Mouse (Mus musculus) embryonic facial prominence, embryonic 15.5 days (tissue): ENCODE results near the gene 1110051M20Rik. TPM values are rescaled to one million over a fixed set of nuclear protein-coding genes. Genes with fewer than 3 reads are reported as not detected.

Source experiments
- ATAC-seq: fragments of 200-750 bp; cut with Nextera tagmentation; 2 replicates; pipeline ENCODE4 v1.8.0; 2017; ENCODE audit warnings: low read depth, moderate TSS enrichment; ENCODE audit not compliant: insufficient number of reproducible peaks, low FRiP score, low TSS enrichment
- H3K27ac ChIP-seq: fragments of 300-500 bp; sonication (generic); replicated peaks from 2 replicates; pipeline ENCODE4 v1.5.1; 2015; ENCODE audit warnings: mild to moderate bottlenecking, inconsistent platforms
- H3K27me3 ChIP-seq: fragments of 300-500 bp; sonication (generic); 2 replicates; pipeline ENCODE4 v1.6.1; 2015; ENCODE audit warnings: inconsistent platforms
- H3K36me3 ChIP-seq: fragments of 300-500 bp; sonication (generic); 2 replicates; pipeline ENCODE4 v1.6.1; 2015; ENCODE audit warnings: mild to moderate bottlenecking, inconsistent platforms
- H3K4me1 ChIP-seq: fragments of 300-500 bp; sonication (generic); 2 replicates; pipeline ENCODE4 v1.6.1; 2015; ENCODE audit warnings: inconsistent platforms
- H3K4me2 ChIP-seq: fragments of 300-500 bp; sonication (generic); replicated peaks from 2 replicates; pipeline ENCODE4 v1.6.1; 2015; ENCODE audit warnings: mild to moderate bottlenecking, inconsistent platforms
- H3K4me3 ChIP-seq: fragments of 300-500 bp; sonication (generic); replicated peaks from 2 replicates; pipeline ENCODE4 v1.5.1; 2015; ENCODE audit warnings: mild to moderate bottlenecking, inconsistent platforms
- H3K9ac ChIP-seq: fragments of 300-500 bp; sonication (generic); 2 replicates; pipeline ENCODE4 v1.6.1; 2015; ENCODE audit warnings: inconsistent platforms
- H3K9me3 ChIP-seq: fragments of 300-500 bp; sonication (generic); replicated peaks from 2 replicates; pipeline ENCODE4 v1.6.1; 2016; ENCODE audit warnings: inconsistent platforms
- WGBS: fragments of 180-500 bp; shearing (Covaris S2); methylation state at CpG from one replicate; pipeline ENCODE4 v1.1.7; 2015; 5-methylcytosine and 5-hydroxymethylcytosine counted together
- polyA plus RNA-seq: library from polyadenylated mRNA; unstranded; fragments of >200 nt; fragmentation: Nextera tagmentation; extraction: Ambion mirVana; gene quantifications from 2 replicates; pipeline ENCODE4 v1.2.1, GENCODE M21; 2015

1110051M20Rik gene
- polyA plus RNA-seq, 1 experiment from 2014 or later: 68.0 TPM

DNA sequence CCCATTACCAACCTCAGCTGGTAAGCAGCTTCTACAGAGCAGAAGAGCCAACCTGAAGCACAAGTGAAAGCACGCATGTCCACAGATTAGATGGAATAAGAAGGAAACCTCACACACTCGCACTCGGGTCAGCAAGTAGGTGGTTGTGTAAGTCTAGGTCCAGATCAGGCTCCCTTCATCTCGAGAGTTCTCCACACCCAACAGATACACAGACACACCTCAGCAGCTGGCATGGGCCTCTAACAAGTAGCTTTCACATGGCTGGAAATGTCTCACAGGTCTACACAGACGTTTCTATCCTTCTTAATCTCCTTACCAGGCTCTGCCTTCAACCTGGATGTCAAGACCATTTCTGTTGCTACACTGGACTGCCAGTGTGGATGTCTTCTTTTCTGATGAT is 3.8 kb downstream of the 1110051M20Rik start:
- 85% methylated on average over 5 of the region's 5 CpGs for WGBS
- H3K27ac ChIP-seq: no peak overlapping the region
- H3K36me3 ChIP-seq: no peaks in the 10 kb centered on the region

DNA sequence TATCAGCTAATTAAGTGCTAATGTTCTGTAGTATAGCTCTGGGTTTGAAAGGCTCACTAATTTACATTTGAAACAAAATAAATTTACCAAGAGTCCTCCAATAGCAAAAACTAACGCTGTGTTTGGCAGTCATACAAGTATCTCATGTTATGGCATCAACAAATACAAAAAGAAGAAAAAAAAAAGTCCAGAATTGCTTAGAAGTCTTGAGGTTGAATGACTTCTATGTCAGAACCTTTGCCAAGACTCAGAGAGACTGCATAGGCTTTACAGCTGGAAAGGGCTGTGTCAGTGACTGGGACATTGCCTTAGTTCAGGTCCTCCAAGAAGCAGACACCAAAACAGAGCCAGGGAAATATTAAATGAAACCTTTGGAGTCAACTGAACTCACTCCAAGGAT is 4.6 kb downstream of the 1110051M20Rik start:
- Histone ChIP-seq H3K4me3 (no peak overlapping the region), H3K27me3 (no peaks in the 10 kb centered on the region), H3K9me3 (no peaks in the 10 kb centered on the region), H3K36me3 (no peaks in the 10 kb centered on the region), H3K27ac (no peak overlapping the region), H3K4me2 (no peak overlapping the region), H3K9ac (no peak overlapping the region), H3K4me1 (peaks cover 14% of the 10 kb centered on the region; the same call in 1 of the 2 replicates)
- no peak for ATAC-seq
- WGBS: 56% methylated on average over 1 of the region's 1 CpGs

More for the DNA sequence above, 3.8 kb downstream of the 1110051M20Rik start:
- no peak overlapping the region for H3K4me3 ChIP-seq
- no peaks in the 10 kb centered on the region for H3K9me3 ChIP-seq
- H3K4me2 ChIP-seq: no peak overlapping the region
- ATAC-seq: no peak
- H3K9ac ChIP-seq: no peak overlapping the region
- peaks cover 14% of the 10 kb centered on the region; the same call in 1 of the 2 replicates for H3K4me1 ChIP-seq
- no peaks in the 10 kb centered on the region for H3K27me3 ChIP-seq

DNA sequence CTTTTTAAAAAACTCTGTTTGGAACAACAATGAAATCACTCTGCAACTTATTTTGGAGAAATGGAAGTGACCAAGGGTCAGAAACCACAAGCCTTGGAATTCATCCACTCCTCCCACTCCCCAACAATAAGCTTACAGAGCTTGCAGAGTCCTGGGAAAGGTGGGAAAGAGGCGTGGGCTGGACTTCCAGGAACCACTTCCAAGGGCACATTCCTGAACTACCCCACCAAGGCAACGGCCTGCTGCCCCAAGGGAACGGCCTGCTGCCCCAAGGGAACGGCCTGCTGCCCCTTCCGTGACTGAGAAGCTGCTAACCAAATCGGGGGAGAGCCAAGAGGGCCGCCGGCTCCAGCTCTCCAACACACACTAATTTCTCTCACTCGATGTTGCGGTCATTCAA is 5.2 kb downstream of the 1110051M20Rik start:
- H3K4me1 ChIP-seq: peaks cover 14% of the 10 kb centered on the region; the same call in 1 of the 2 replicates
- H3K27ac ChIP-seq: no peak overlapping the region
- no peak overlapping the region for H3K9ac ChIP-seq

DNA sequence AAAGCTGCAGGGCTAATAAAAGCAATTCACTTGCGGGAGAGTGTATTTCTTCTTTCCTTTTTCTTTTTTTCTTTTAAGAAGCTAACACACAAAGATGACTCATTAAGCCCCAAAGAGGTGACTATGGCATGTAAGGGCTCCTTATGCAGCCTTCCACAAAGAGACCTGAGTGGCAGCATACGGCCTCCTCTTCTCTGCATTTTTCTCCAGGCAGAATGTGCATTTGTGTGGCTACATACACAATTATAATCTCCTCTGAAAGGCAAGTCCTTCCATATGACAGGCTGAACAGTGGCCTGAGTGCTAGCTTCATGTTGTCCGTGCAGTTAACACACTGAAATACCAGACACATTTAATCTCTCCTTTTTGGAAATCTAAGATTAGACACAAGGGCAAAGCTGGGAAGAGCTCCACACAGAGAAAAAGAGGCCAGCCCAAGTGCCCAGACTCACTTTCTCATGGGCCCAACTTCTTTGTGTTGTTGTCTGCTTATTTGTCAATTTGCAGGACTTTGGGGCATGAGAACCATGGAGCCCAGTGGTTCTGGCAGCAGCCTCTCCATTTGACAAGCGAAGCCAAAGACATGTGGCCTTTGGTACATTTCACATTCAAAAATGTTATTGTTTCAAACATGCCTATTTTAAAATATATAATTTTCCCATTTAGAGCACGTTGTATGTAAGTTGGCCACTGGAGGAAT is 7.2 kb downstream of the 1110051M20Rik start:
- Histone ChIP-seq H3K27me3 (no peaks in the 10 kb centered on the region), H3K4me2 (no peak overlapping the region), H3K9me3 (no peaks in the 10 kb centered on the region), H3K27ac (no peak overlapping the region), H3K9ac (no peak overlapping the region), H3K36me3 (no peaks in the 10 kb centered on the region), H3K4me1 (0 out of 2 replicates have a peak, but pooled peaks cover 6% of the 10 kb centered on the region), H3K4me3 (no peak overlapping the region)
- ATAC-seq: no peak
- WGBS: 66% methylated on average over 5 of the region's 5 CpGs

More for the DNA sequence above, 5.2 kb downstream of the 1110051M20Rik start:
- Histone ChIP-seq H3K36me3 (no peaks in the 10 kb centered on the region), H3K9me3 (no peaks in the 10 kb centered on the region), H3K27me3 (no peaks in the 10 kb centered on the region), H3K4me3 (no peak overlapping the region), H3K4me2 (no peak overlapping the region)
- 78% methylated on average over 10 of the region's 10 CpGs for WGBS
- ATAC-seq: no peak

DNA sequence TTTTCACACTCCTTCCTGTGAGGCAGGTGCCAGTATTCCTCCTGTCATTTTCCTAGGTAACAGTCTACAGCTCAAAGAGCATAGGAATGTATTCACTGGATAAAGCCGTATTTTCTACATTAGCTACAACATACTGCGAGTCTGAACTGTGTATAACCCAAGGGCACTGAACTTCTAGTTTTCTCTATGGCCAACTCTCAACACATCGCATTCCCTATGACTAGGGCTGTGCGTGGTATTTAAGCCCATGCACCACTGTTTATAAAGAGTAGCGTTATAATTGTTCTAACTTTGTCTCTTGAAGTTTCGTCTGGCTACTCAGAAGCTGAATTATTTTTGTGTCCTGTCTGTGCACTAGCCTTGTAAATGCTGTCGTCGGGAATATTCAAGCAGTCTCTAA is 7.8 kb downstream of the 1110051M20Rik start:
- no peak overlapping the region for H3K9ac ChIP-seq
- H3K27me3 ChIP-seq: no peaks in the 10 kb centered on the region
- H3K36me3 ChIP-seq: no peaks in the 10 kb centered on the region
- H3K27ac ChIP-seq: no peak overlapping the region
- no peak overlapping the region for H3K4me2 ChIP-seq
- 77% methylated on average over 8 of the region's 8 CpGs for WGBS
- no peak overlapping the region for H3K4me3 ChIP-seq
- 0 out of 2 replicates have a peak, but pooled peaks cover 6% of the 10 kb centered on the region for H3K4me1 ChIP-seq
- H3K9me3 ChIP-seq: no peaks in the 10 kb centered on the region
- ATAC-seq: no peak

DNA sequence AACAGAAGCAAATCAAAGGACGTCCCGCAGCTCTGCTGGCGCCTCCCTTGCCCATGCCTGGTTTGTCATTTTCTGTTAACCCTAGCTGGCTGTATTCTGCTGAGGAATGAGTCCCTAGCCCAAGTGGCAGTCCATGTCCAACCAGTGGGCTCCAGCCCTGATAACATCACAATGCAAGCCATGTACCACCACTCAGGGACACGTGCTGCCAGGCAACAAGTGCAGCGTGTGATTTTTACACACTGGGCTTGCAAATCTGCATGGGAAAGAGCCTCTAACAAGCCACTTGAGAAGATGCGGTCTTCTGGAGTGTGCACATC is 13.9 kb downstream of the 1110051M20Rik start:
- no peaks in the 10 kb centered on the region for H3K27me3 ChIP-seq
- peaks cover 15% of the 10 kb centered on the region for H3K4me1 ChIP-seq
- no peak overlapping the region for H3K4me2 ChIP-seq
- no peaks in the 10 kb centered on the region for H3K36me3 ChIP-seq
- H3K4me3 ChIP-seq: no peak overlapping the region
- WGBS: 36% methylated on average over 6 of the region's 6 CpGs
- no peak; the same call in 1 of the 2 replicates for ATAC-seq
- no peaks in the 10 kb centered on the region for H3K9me3 ChIP-seq
- H3K27ac ChIP-seq: no peak overlapping the region
- no peak overlapping the region for H3K9ac ChIP-seq

DNA sequence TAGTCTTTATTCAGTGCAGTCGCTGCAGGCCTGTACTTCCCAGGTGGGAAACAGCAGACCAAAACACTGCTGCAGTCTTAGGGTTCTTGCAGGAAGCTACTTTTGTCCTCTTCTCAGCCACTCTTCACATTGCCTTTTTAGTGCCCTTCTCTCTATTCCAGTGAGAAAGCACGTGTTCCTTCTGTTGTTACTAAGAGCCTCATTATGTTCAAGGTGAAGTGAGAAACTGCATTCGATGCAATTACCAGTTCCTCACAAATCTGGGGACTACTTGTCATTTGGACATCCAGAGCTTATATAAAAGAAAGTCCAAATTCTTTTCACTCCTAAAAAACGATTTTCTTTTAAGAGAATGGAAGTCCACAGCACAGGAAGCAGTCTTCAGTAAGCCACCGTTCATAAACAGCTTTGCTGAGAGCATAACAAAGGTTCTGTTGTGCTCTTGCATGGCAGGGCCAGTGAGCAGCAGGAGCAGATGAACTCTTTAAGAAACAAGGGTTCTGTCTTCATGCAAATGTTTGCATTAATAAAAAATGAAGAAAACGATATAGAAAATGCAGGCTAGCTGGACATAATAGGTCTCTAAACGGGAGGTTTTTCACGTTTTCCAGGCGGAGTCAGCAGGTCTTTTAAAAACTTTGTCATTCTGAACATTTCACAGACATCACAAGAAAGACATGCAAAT is 14.4 kb downstream of the 1110051M20Rik start:
- ATAC-seq: no peak
- peaks cover 15% of the 10 kb centered on the region for H3K4me1 ChIP-seq
- H3K27me3 ChIP-seq: no peaks in the 10 kb centered on the region
- no peaks in the 10 kb centered on the region for H3K36me3 ChIP-seq
- no peak overlapping the region for H3K4me2 ChIP-seq
- H3K9me3 ChIP-seq: no peaks in the 10 kb centered on the region
- H3K4me3 ChIP-seq: no peak overlapping the region
- H3K9ac ChIP-seq: no peak overlapping the region
- no peak overlapping the region for H3K27ac ChIP-seq
- WGBS: 29% methylated on average over 9 of the region's 9 CpGs

DNA sequence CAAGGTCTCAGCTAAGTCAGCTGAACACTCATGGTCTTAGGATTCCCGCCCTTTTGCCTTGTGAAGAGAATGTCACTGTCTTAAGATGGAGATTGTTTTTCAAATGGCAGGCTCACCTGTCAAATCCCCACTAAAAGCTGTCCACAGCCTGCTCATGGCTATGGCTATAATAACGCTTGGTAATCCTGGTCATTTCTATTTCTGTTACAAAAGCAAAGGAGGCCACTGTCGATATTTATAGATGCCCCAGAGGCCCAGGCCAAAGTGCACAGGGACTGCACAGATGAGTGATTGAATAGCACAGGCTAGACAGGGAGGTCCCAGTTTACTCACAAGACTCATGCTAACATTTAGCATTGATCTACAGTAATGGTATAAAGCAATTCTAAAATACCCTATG is 15.4 kb downstream of the 1110051M20Rik start:
- H3K9ac ChIP-seq: no peak overlapping the region
- no peak overlapping the region for H3K27ac ChIP-seq
- no peaks in the 10 kb centered on the region for H3K27me3 ChIP-seq
- WGBS: 72% methylated on average over 3 of the region's 3 CpGs
- no peaks in the 10 kb centered on the region for H3K36me3 ChIP-seq
- peaks cover 15% of the 10 kb centered on the region for H3K4me1 ChIP-seq
- no peaks in the 10 kb centered on the region for H3K9me3 ChIP-seq
- H3K4me3 ChIP-seq: no peak overlapping the region
- no peak for ATAC-seq
- H3K4me2 ChIP-seq: no peak overlapping the region

DNA sequence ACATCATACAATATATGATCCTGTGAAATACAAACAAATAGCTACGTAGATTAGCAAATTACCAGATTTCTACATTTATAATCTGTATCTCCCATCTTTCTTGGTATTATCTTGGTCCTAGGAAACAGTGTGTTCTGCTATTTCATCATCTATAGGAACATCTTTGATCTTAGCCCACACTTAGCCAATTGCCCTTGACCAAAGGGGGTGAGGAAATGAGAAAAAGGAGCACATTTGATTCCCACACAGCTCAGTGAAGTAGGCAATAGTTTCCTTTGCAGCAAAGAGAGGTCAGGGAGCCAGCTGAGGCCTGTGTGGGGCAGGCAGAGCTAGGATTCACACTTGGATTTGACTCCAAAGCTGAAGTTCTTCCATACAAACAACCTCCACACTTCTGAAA is 18.2 kb downstream of the 1110051M20Rik start:
- no peak for ATAC-seq
- peaks cover 5% of the 10 kb centered on the region for H3K36me3 ChIP-seq
- no peak overlapping the region for H3K9ac ChIP-seq
- WGBS: 88% methylated on average over 1 of the region's 1 CpGs
- H3K4me1 ChIP-seq: peaks cover 15% of the 10 kb centered on the region
- no peak overlapping the region for H3K27ac ChIP-seq
- H3K4me2 ChIP-seq: no peak overlapping the region
- no peak overlapping the region for H3K4me3 ChIP-seq
- no peaks in the 10 kb centered on the region; the same call in 1 of the 2 replicates for H3K9me3 ChIP-seq
- H3K27me3 ChIP-seq: no peaks in the 10 kb centered on the region

DNA sequence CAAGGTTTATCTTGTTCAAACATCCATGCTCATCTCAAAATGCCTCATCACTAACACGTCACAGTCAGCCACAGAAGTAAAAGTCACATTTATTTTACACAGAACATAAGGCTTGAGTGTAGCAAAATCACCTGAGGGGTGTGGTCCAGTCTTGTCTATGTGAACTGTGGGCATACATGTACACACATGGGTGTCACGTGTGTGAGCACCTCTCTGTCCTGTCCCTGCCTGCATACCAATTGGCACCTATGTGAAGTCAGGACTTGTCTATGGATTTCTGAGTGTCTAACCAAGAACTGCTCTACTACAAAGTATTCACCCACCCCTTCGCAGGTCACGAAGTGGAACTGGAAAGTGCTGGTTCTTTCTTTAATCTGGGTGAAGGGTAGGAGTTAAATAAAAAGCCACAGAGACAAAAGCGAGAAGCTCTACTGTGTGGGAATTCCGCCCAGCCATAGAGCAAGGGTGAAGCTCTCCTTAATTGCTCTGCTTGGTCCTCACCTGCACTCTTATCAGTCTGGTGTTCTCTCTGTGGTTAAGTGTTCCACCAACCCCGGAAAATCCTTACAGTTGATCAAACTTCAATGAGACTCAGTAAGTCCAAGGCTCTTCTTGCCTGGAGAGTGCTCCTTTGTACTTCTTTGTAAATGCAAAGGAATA is 20.3 kb downstream of the 1110051M20Rik start:
- Histone ChIP-seq H3K27me3 (no peaks in the 10 kb centered on the region), H3K4me2 (no peak overlapping the region), H3K27ac (peak overlapping the region; percentile 18; the same call in 1 of the 2 replicates), H3K9me3 (no peaks in the 10 kb centered on the region; the same call in 1 of the 2 replicates), H3K9ac (no peak overlapping the region), H3K4me1 (no peaks in the 10 kb centered on the region), H3K36me3 (peaks cover 14% of the 10 kb centered on the region), H3K4me3 (no peak overlapping the region)
- ATAC-seq: no peak
- WGBS: 66% methylated on average over 7 of the region's 7 CpGs

DNA sequence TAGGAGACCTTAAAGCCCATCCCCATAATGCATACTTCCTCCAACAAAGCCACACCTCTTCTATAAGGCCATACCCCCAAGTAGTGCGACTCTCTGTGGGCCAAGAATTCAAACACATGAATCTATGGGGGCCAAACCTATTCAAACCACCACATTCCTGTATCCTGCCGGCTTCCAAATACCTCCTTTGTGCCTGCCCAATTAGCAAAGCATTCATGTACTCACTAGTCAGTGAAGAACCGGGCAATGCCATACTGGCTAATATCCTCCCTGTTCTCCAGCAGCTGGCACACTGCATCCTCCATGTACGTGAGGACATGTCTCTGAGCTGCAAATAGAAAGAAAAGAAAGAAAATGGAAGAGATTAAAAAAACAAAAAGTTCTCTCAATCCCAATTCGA is 22.9 kb downstream of the 1110051M20Rik start:
- H3K4me1 ChIP-seq: no peaks in the 10 kb centered on the region
- no peak overlapping the region for H3K27ac ChIP-seq
- H3K4me3 ChIP-seq: no peak overlapping the region
- 79% methylated on average over 5 of the region's 5 CpGs for WGBS
- peaks cover 14% of the 10 kb centered on the region for H3K36me3 ChIP-seq
- H3K27me3 ChIP-seq: no peaks in the 10 kb centered on the region
- no peak overlapping the region for H3K4me2 ChIP-seq
- H3K9ac ChIP-seq: no peak overlapping the region
- H3K9me3 ChIP-seq: no peaks in the 10 kb centered on the region; the same call in 1 of the 2 replicates
- no peak for ATAC-seq
